Mouse (Mus musculus): ENCODE measurements around the gene Apoa1.

Gene Apoa1

DNA sequence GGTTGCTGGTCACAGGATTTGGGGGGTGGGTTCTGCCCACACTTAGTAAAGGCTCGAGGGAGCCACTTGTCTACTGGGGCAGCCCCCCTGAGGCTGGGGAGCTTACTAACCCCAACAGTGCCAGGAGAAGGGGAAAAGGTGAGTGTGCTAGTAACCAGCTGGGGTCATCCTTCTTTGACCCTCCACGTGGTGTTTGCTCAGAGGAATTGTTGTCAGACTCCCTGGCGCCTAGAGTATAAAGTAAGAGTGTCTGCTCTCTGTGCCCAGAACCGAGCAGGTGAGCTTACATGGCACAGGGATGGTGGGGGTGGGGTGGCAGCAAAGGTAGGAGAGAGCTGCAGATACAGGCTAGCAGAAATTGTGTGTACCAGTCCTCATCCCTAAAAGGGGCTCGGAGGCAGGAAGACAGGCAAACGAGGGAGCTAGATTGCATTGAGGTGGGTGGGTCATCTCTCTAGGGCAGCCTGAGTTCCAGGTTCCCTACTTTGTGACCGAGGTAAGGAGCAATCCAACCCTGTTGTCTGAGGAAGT is 40.0 kb downstream of the Apoa1 start, which contains the start of gene Apoa5:
Gene Apoa5 (plus strand): TSS at position 291 of the 531 bp plus-strand sequence.
- no peak for DNase-seq

DNA sequence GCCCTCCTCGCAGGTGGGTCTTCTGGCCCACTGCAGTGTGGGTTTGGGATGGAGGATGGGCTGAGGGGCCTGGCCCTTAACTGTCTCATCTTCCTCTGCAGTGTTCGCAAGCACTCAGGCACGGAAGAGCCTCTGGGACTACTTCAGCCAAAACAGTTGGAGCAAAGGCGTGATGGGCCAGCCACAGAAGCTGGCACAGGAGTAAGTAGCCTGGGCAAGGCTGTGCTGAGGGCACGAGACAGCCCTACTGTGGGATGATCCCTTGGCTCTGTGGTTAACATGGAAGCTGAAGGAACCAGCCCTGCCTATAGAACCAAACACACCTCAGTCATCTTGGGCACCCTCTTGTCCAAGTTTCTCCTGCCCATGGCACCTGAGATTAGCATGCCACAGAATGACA is 40.7 kb downstream of the Apoa1 start:
- no peak for DNase-seq

DNA sequence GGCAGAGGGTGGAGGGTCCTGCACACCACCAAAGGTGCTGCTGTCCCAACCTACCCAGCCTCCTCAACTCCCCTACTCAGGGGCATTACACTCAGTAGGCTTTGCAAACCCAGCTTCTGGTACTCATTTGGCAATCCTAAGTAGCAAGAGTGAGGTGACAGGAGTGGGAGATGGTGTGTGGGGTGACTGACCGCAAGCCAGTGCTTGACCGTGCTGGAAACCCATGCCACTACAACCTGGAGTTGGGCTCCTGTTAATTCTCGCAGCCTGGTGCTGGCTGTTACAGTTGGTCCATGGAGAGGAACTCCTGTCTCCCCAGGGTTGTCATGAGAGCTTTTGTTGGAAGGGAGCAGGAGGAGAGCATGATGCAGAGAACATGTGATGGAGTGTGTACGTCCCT is 42.4 kb downstream of the Apoa1 start:
- DNase-seq, result no peak

DNA sequence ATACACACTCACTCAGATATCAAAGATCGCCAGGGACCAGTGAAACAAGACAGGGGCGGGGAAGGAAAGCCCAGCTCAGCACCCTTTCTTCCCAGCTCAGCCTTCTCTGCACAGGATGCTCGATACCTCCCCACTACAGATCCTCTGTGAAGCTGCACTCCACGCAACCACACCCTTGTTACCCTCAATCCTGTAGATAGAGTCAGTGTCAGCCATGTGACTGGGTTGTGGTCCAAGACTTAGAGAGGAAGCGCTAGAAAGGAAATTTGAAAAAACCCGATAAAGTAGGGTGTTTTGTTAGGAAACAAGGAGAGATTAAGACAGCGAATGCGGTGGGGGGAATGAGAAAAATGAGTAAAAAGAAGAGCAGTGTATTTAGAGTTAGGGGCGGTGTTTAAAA is 43.7 kb downstream of the Apoa1 start:
- DNase-seq, result no peak

DNA sequence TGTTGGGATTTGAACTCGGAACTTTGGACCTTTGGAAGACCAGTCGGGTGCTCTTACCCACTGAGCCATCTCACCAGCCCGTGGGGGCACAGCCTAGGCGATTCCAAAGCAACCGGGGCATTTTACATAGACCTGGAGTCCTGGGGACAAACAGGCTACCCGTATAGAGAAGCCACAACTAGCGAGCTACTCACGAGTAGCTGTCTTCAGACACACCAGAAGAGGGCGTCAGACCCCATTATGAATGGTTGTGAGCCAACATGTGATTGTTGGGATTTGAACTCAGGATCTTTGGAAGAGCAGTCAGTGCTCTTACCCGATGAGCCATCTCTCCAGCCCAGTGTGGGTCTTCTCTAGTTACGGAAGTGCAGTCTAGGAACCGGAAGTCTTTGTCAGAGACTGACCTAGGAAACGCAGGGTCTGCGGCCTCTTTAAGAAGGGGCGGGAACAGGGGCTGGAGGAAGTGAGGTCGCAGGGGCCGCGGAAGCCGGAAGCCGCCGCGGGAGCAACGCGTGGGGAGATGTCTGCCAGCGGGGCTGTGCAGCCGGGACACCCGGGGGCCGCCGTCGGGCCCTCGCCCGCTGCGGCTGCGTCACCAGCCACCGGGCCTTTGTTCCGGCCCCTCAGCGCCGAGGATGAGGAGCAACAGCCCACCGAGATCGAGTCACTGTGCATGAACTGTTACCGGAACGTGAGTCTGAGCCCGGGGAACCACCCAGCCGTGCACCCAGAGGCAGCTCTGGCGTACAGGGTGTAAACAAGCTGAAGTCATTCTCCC is 44.5 kb downstream of the Apoa1 start, which contains the start of gene Zpr1:
Gene Zpr1 (plus strand): TSS at position 388 of the 778 bp plus-strand sequence.
- DNase-seq, result peak; percentile 94

DNA sequence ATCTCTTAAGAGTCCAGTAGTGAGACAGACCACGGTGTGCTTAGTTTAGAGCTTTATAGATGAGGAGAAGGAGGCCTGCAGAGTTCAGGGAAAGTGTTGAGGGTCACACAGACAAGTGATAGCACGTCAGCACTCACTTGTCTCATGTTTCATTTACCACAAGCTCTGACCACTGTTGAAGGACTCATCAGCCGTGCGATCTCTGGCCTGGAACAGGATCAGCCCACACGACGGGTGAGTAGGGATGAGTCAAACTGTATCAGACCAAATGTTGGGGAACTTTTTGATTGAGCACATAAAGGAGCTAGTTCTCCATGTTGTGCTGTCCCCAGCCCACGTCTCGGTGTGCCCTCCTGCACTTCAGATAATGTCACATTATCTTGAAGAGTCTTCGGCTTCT is 46.1 kb downstream of the Apoa1 start:
- no peak for DNase-seq

Measured in lung, postnatal 10 days (tissue).